Mouse (Mus musculus): Measurements from ENCODE around the gene Tcf7l2.

DNA sequence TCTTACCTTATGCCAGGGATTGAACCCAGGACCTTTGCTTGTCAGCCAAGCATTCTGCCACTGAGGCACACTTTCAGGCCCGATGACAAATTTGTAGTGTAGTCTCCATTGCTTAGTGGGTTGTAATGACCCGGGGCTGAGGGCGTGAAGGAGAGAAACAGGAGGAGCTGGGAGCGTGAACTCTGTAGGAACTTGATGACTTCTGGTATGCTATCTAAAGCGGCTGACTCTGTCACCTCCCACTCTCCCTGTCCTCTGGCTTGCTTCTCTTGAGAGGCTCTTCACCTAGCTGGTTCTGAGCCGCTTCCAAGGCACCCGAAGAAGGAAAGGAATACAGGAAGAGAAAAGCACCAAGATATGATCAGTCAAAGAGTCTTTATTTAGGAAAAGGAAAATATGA is 100.4 kb downstream of the Tcf7l2 start:
- TF ChIP-seq POLR2A (IDR thresholded peaks at IDR 0.05; ENCODE audit: low read depth, low read length), result no peak
- no peak for TF ChIP-seq CTCF (conservative IDR thresholded peaks at IDR 0.05; ENCODE audit: insufficient read depth, insufficient read length, low read depth, low read length)

Measured in kidney, adult 2 months (tissue).